Mouse (Mus musculus) hindbrain, embryonic 14.5 days (tissue): ENCODE measurements at regions not wholly inside any gene's neighbourhood (a gene's known extent, or its start where the extent isn't known, plus 50 kb on each side); places are given as distances from the start of the nearest gene placed in this dataset.

Experiments used
- ATAC-seq: fragments of 200-750 bp; cut with Nextera tagmentation; 2 replicates; pipeline ENCODE4 v1.8.0; 2017; ENCODE audit warnings: moderate number of reproducible peaks, mild to moderate bottlenecking, moderate TSS enrichment, moderate library complexity; ENCODE audit not compliant: low FRiP score
- DNase-seq: peaks from one replicate; pipeline ENCODE4 v3.0.0-alpha.2; 2015; ENCODE audit warnings: low spot score
- H3K27ac ChIP-seq: fragments of 300-500 bp; sonication (generic); 2 replicates; pipeline ENCODE4 v1.5.1; 2014; ENCODE audit warnings: mild to moderate bottlenecking, moderate library complexity
- H3K27me3 ChIP-seq: fragments of 300-500 bp; sonication (generic); 2 replicates; pipeline ENCODE4 v1.6.1; 2014; ENCODE audit warnings: mild to moderate bottlenecking, low read length, mixed read lengths; ENCODE audit not compliant: control insufficient read depth, insufficient read depth
- H3K36me3 ChIP-seq: fragments of 300-500 bp; sonication (generic); replicated peaks from 2 replicates; pipeline ENCODE4 v1.6.1; 2014; ENCODE audit not compliant: control insufficient read depth, insufficient read depth
- H3K4me1 ChIP-seq: fragments of 300-500 bp; sonication (generic); replicated peaks from 2 replicates; pipeline ENCODE4 v1.6.1; 2014; ENCODE audit warnings: antibody characterized with exemption, low read length, mixed read lengths; ENCODE audit not compliant: control insufficient read depth, insufficient read depth
- H3K4me2 ChIP-seq: fragments of 300-500 bp; sonication (generic); replicated peaks from 2 replicates; pipeline ENCODE4 v1.6.1; 2014; ENCODE audit warnings: mild to moderate bottlenecking, moderate library complexity
- H3K4me3 ChIP-seq: fragments of 300-500 bp; sonication (generic); replicated peaks from 2 replicates; pipeline ENCODE4 v1.5.1; 2014; ENCODE audit warnings: mild to moderate bottlenecking, low read length
- H3K9ac ChIP-seq: fragments of 300-500 bp; sonication (generic); 2 replicates; pipeline ENCODE4 v1.6.1; 2014
- H3K9me3 ChIP-seq: fragments of 300-500 bp; sonication (generic); 2 replicates; pipeline ENCODE4 v1.6.1; 2016; ENCODE audit warnings: low read length; ENCODE audit not compliant: control insufficient read depth
- WGBS: fragments of 180-500 bp; shearing (Covaris S2); extraction: QIAGEN DNeasy Blood & Tissue Kit; methylation state at CpG from one replicate; pipeline ENCODE4 v1.1.7; 2014; 5-methylcytosine and 5-hydroxymethylcytosine counted together

GRCm38 (mm10) chr6:95372938-95373337, 51.0 kb downstream of the Gm10234 start:
- no peak overlapping the region for H3K4me2 ChIP-seq
- no peak overlapping the region for H3K4me3 ChIP-seq
- ATAC-seq (no peak), DNase-seq (no peak)
- no peak overlapping the region for H3K9ac ChIP-seq
- 92% methylated on average over 3 of the region's 3 CpGs for WGBS
- no peaks in the 10 kb centered on the region for H3K4me1 ChIP-seq
- H3K27me3 ChIP-seq = no peaks in the 10 kb centered on the region
- no peaks in the 10 kb centered on the region for H3K9me3 ChIP-seq
- no peaks in the 10 kb centered on the region for H3K36me3 ChIP-seq
- no peak overlapping the region for H3K27ac ChIP-seq

DNA sequence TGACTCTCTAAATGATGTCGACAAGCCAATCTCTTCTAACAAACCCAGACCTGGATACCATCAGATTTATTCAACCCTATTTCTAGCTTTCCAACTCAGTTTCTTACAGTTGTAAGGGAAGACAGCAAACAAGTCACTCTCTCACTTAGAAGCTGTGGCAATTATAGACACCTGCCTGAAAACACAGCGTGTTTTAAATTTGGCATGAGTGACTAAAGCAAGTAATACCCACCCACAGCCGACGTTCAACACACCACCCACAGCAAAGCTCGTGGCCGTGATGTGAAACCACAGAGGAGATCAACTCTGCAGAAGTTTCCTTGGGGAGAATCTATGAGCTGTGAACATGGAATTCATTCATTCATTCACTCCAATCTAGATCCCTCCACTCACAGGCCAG, 52.4 kb downstream of the Gm10234 start:
- Histone ChIP-seq H3K4me1 (no peaks in the 10 kb centered on the region), H3K4me2 (no peak overlapping the region), H3K27me3 (no peaks in the 10 kb centered on the region), H3K27ac (no peak overlapping the region), H3K9me3 (no peaks in the 10 kb centered on the region), H3K9ac (no peak overlapping the region), H3K36me3 (no peaks in the 10 kb centered on the region), H3K4me3 (no peak overlapping the region)
- 94% methylated on average over 6 of the region's 6 CpGs for WGBS
- DNase-seq (no peak), ATAC-seq (no peak)

DNA sequence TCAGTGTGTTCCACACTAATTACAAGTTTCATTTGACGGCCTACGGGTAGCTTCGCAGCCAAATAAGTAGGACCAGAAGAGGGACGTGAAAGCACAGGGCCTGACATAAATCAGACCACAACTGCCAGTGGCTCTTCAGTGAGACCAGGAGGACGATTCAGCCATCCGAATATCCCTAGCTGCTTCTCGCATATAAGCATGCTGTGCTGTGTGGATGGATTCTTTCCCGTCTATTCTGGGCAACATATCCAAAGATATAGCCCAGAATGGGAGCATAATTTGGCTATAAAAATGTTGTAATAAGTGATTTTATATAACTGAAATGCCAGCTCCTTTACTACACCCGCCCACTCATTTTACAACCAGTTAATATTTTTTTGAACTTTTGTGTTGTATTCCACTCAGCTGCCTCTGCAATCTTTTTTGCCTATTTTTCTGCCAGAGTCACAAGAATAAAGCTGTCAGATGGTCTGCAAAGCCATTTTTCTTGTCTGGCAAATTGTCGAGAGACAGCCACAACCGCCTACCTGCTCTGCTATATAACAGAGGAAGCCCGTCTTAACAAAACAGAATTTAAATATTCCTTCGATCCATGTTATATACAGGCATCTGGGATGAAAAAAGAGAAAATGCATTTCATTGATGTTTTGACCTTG, 55.8 kb downstream of the Gm10234 start:
- Histone ChIP-seq H3K4me2 (no peak overlapping the region), H3K27me3 (no peaks in the 10 kb centered on the region), H3K27ac (0 out of 2 replicates have a peak overlapping the region, but pooled peaks have one; percentile 11), H3K9me3 (no peaks in the 10 kb centered on the region), H3K9ac (no peak overlapping the region), H3K4me1 (no peaks in the 10 kb centered on the region), H3K4me3 (no peak overlapping the region), H3K36me3 (no peaks in the 10 kb centered on the region)
- DNase-seq (no peak), ATAC-seq (no peak)
- WGBS = 66% methylated on average over 13 of the region's 13 CpGs

DNA sequence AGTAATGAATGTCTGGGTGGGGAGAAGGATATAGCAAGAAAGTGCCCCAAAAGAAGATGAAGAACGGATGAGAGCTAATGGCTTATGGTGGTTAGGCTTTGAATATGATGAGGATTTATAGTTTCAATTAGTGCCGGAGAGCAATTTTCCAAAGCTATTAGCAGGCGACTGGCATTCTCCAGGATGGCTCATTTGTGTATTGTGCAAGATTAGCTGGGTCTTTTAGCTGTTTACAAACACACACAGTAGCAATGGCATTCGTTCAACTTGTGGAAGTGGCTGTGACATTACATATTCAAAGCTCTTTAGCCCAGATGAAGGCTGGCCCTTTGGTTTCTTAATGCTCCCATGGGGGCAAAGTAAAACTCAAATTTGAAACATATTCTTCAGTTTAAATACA, 56.4 kb downstream of the Gm10234 start:
- peak; percentile 48; the same call in 1 of the 2 replicates for ATAC-seq
- Histone ChIP-seq H3K4me2 (no peak overlapping the region), H3K27ac (0 out of 2 replicates have a peak overlapping the region, but pooled peaks have one; percentile 11), H3K4me1 (no peaks in the 10 kb centered on the region), H3K4me3 (no peak overlapping the region), H3K36me3 (no peaks in the 10 kb centered on the region), H3K27me3 (no peaks in the 10 kb centered on the region), H3K9me3 (no peaks in the 10 kb centered on the region), H3K9ac (no peak overlapping the region)
- WGBS = 64% methylated on average over 4 of the region's 4 CpGs
- peak; percentile 27 for DNase-seq
